Mouse (Mus musculus) midbrain, embryonic 10.5 days (tissue): ENCODE results near the gene Prph2. TPM values are rescaled to one million over a fixed set of nuclear protein-coding genes. Genes with fewer than 3 reads are reported as not detected.

Source experiments
- DNase-seq: peaks from one replicate; pipeline ENCODE4 v3.0.0-alpha.2; 2017; ENCODE audit warnings: low spot score
- H3K27ac ChIP-seq: fragments of 300-500 bp; sonication (generic); replicated peaks from 2 replicates; pipeline ENCODE4 v1.5.1; 2016; ENCODE audit warnings: mild to moderate bottlenecking
- H3K27me3 ChIP-seq: fragments of 300-500 bp; sonication (generic); 2 replicates; pipeline ENCODE4 v1.6.1; 2016; ENCODE audit warnings: low read depth, mild to moderate bottlenecking; ENCODE audit not compliant: poor library complexity, severe bottlenecking
- H3K36me3 ChIP-seq: fragments of 300-500 bp; sonication (generic); 2 replicates; pipeline ENCODE4 v1.6.1; 2016; ENCODE audit warnings: mild to moderate bottlenecking, moderate library complexity
- H3K4me1 ChIP-seq: fragments of 300-500 bp; sonication (generic); 2 replicates; pipeline ENCODE4 v1.6.1; 2016
- H3K4me3 ChIP-seq: fragments of 300-500 bp; sonication (generic); 2 replicates; pipeline ENCODE4 v1.5.1; 2016; ENCODE audit warnings: mild to moderate bottlenecking, moderate library complexity
- H3K9me3 ChIP-seq: fragments of 300-500 bp; sonication (generic); replicated peaks from 2 replicates; pipeline ENCODE4 v1.6.1; 2016; ENCODE audit warnings: mild to moderate bottlenecking
- whole genome bisulfite sequencing: fragments of 180-500 bp; shearing (Covaris S2); methylation state at CpG from one replicate; pipeline ENCODE4 v1.1.7; 2016; 5-methylcytosine and 5-hydroxymethylcytosine counted together
- polyA plus RNA-seq: library from polyadenylated mRNA; unstranded; fragments of >200 nt; fragmentation: Nextera tagmentation; extraction: Ambion mirVana; gene quantifications from 2 replicates; pipeline ENCODE4 v1.2.1, GENCODE M21; 2016

The Prph2 gene
- not detected in 2 replicates for polyA plus RNA-seq

DNA sequence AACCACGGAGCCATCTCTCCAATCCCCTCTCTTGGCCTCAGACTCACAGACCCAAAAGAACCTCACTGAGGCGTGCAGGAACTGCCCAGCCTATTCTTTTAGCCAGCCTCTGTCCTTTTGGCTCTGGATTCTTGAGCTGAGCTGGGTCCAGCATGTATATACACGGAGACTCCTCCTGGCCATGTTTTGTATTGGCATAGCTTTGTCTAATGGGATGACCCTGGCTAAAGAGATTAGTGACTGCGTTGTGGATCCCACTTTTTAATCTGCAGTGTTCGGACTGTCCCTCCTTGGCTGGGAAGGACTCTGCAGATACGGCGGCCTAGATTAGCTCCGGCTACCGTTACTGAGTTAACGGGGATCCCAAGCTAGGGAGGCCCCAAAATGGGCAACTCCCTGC, at the start of gene Prph2:
TSS of gene Prph2 (plus strand) at position 274 of the 400 bp plus-strand sequence.
- no peaks in the 10 kb centered on the region for H3K9me3 ChIP-seq
- no peak for DNase-seq
- no peak within 1 kb of the TSS for H3K27ac ChIP-seq
- no peaks in the 10 kb centered on the region for H3K27me3 ChIP-seq
- H3K4me1 ChIP-seq: peaks cover 26% of the 10 kb centered on the region
- H3K36me3 ChIP-seq: no peaks in the 10 kb centered on the region
- 81% methylated on average over 10 of the region's 10 CpGs for WGBS
- H3K4me3 ChIP-seq: no peak within 1 kb of the TSS

DNA sequence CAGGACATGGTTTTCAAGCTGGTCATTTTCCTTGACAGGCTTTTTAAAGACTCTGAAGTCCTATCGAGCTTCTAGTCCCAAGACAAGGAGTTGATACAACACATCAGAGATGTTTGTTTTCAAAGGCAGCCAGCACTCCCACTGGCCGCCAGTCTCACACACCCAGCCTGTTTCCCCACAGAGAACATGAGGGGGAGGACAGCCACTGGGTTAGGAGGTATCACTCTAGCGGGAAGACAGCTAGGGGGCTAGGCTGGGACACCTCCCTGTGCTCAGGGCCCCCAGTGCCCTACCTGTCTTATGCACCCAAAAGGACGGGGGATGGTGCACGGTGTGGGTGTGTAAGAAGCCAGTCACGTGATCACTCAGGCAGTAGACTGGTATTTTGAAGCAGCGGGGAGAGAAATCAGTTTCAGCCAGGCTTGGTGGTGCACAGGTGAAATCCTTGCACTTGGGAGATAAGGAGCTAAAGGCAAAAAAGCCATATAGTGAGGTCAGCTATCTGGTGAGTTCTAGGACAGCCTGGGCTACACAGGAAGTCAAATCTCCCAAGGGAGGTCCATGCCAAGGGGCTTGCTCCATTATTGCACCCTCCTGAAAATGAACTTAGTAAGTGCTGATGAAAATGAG, 45.6 kb upstream of the Prph2 start:
- Histone ChIP-seq H3K4me3 (no peak overlapping the region), H3K4me1 (peaks cover 4% of the 10 kb centered on the region), H3K36me3 (no peaks in the 10 kb centered on the region), H3K27ac (no peak overlapping the region), H3K27me3 (no peaks in the 10 kb centered on the region), H3K9me3 (no peaks in the 10 kb centered on the region)
- DNase-seq: no peak
- WGBS: 74% methylated on average over 7 of the region's 7 CpGs

DNA sequence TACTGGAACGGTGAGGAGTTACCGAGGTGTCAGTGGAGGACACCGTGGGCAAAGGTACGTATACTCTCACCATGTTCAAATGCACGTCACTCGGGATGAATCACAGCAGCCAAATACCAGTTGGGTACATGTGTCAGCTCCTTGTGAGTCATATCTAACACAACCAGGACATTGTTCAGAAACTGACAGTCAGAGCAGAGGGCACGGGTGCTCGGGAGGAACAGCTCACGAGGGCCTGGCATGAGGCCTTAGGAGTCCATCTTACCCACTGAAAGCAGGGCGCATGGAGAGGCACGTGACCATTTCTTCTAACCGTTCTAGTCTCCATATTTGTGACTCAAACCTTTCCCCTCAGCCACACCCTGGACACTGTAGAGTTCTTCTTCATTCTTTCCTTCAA, 43.4 kb upstream of the Prph2 start:
- Histone ChIP-seq H3K36me3 (no peaks in the 10 kb centered on the region), H3K4me1 (peaks cover 3% of the 10 kb centered on the region; the same call in 1 of the 2 replicates), H3K27me3 (no peaks in the 10 kb centered on the region), H3K4me3 (no peak overlapping the region), H3K27ac (no peak overlapping the region), H3K9me3 (no peaks in the 10 kb centered on the region)
- DNase-seq: no peak
- WGBS: 94% methylated on average over 12 of the region's 12 CpGs

DNA sequence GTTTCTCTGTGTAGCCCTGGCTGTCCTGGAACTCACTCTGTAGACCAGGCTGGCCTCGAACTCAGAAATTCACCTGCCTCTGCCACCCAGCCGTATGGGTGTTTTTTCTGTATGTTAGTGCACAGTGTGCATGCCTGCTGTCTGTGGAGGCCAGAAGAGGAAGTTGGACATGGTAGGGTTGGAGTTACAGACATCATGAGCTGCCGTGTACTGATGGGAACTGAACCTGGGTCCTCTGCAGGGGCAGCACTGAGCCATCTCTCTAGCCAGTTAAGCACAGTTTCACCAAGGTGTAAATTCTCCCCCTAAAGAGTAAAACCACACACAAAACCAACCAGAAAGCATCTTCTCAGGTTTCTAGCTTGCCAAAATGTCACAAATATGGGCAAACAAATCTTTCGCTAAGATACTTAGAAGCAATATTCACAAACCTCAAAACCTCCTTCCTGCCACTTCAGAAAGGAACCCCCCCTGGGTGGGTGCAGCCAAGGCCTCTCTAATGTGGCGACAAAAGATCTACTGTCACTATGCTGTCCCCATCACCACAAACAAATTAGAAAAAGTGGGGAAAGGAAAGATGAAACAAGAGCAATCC, 40.0 kb upstream of the Prph2 start:
- Histone ChIP-seq H3K9me3 (no peaks in the 10 kb centered on the region), H3K4me3 (no peak overlapping the region), H3K27me3 (no peaks in the 10 kb centered on the region), H3K36me3 (no peaks in the 10 kb centered on the region), H3K4me1 (peaks cover 20% of the 10 kb centered on the region), H3K27ac (no peak overlapping the region)
- WGBS: 93% methylated on average over 5 of the region's 5 CpGs
- no peak for DNase-seq

DNA sequence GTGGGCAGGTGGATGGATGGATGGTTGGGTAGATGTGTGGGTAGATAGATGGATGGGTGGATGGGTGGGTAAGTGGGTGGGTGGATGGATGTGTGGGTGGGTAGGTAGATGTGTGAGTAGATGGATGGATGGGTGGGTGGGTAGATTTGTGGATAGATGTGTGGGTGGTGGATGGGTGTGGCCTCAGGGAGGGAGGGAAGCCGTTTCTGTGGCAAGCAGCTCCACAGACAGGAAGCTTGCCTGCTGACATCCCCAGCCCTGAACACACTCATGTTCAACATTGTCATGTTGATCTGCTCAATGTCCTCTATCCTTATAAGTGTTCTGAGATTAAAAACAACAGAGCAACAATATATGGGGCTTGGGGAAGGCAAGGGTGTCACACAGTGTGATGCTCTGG, 39.3 kb upstream of the Prph2 start:
- no peaks in the 10 kb centered on the region for H3K9me3 ChIP-seq
- H3K27ac ChIP-seq: no peak overlapping the region
- H3K4me1 ChIP-seq: peaks cover 20% of the 10 kb centered on the region
- H3K4me3 ChIP-seq: no peak overlapping the region
- H3K36me3 ChIP-seq: no peaks in the 10 kb centered on the region
- no peaks in the 10 kb centered on the region for H3K27me3 ChIP-seq
- no peak for DNase-seq
- WGBS: 81% methylated on average over 1 of the region's 1 CpGs

DNA sequence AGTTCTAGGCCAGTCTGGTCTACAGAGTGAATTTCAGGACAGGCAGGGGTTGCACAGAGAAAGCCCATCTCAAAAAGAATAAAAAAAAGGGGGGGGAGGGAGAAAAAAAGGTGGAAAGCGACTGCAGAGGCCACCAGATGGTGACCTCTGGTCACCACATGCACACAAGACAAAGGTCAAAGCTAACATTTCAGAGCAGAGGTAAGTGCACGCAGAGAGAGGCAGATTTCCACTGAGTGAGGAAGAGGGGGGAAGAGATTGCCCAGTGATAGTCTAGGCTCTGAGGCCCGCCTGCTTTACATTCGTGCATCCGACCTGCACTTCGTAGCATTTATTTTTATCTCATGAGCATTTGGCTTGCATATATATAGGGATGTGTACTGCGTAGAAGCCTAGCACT, 37.5 kb upstream of the Prph2 start:
- peaks cover 20% of the 10 kb centered on the region for H3K4me1 ChIP-seq
- H3K27me3 ChIP-seq: no peaks in the 10 kb centered on the region
- H3K4me3 ChIP-seq: no peak overlapping the region
- no peak for DNase-seq
- no peaks in the 10 kb centered on the region for H3K36me3 ChIP-seq
- no peaks in the 10 kb centered on the region for H3K9me3 ChIP-seq
- H3K27ac ChIP-seq: no peak overlapping the region
- WGBS: 79% methylated on average over 7 of the region's 7 CpGs

DNA sequence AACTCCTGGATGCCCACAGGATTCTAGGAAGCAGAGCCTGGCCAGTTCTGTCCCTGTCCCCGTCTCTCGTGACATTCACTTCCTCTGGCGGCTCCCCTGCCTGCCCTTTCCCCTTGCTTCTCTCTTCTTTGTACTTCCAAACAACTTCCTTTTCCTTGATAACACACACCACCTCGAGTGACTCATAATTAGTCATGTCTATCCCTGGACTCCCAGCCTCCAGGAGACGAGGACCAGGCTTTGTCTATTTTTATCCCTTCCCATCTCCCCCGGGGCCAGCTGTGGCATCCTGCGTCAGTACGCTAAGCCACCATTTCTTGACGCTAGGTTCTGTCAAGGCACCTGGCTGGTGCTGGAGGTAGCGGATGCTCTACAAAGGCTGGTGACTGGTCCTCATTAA, 36.1 kb upstream of the Prph2 start:
- peaks cover 20% of the 10 kb centered on the region for H3K4me1 ChIP-seq
- no peaks in the 10 kb centered on the region for H3K9me3 ChIP-seq
- no peaks in the 10 kb centered on the region for H3K27me3 ChIP-seq
- no peak overlapping the region for H3K27ac ChIP-seq
- H3K36me3 ChIP-seq: no peaks in the 10 kb centered on the region
- 68% methylated on average over 10 of the region's 10 CpGs for WGBS
- H3K4me3 ChIP-seq: no peak overlapping the region
- no peak for DNase-seq

DNA sequence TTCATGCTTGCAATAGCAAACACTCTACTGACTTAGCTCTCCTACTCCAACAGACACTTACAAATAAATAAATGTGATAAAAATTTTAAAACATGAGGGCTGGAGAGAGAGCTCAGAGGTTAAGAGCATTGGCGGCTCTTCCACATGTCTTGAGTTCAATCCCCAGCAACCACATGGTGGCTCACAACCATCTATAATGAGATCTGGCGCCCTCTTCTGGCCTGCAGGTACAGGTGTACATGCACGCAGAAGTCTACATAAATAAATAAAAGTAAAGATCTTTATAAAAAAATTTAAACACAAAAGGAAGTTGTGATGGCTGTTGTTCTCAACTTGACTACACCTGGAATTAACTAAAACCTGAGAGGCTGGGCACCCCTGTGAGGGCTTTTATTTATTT, 34.6 kb upstream of the Prph2 start:
- Histone ChIP-seq H3K4me3 (no peak overlapping the region), H3K27ac (no peak overlapping the region), H3K27me3 (no peaks in the 10 kb centered on the region), H3K4me1 (peaks cover 20% of the 10 kb centered on the region), H3K9me3 (no peaks in the 10 kb centered on the region), H3K36me3 (no peaks in the 10 kb centered on the region)
- DNase-seq: no peak
- WGBS: 72% methylated on average over 3 of the region's 3 CpGs

DNA sequence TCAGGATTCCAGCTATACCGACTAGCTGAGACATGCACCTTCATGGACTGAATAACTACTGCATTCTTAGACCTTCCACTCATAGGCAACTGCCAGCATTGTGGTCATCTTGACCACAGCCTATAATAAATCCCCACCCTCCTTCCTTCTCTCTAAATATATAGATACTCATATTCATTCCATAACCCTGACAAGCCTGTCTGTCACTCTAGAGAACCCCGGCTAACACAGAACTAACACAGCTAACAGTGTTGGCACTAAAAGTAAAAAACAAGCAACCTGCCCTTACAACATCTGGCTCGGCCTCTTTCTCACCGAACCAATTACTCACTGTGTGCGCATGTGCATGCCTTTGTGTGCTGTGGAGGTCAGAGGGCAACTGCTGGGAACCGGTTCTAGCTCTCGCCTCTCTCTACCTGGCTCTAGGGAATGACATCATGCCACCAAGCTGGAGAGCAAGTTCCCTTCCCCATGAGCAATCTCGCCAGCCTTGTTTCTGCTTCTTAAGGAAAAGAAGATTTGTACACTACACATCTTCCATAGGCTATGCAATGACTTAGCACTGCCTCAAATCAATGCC, 33.8 kb upstream of the Prph2 start:
- H3K4me3 ChIP-seq: no peak overlapping the region
- H3K27ac ChIP-seq: no peak overlapping the region
- H3K9me3 ChIP-seq: no peaks in the 10 kb centered on the region
- H3K36me3 ChIP-seq: no peaks in the 10 kb centered on the region
- no peak for DNase-seq
- H3K27me3 ChIP-seq: no peaks in the 10 kb centered on the region
- 83% methylated on average over 8 of the region's 8 CpGs for WGBS
- peaks cover 20% of the 10 kb centered on the region for H3K4me1 ChIP-seq

DNA sequence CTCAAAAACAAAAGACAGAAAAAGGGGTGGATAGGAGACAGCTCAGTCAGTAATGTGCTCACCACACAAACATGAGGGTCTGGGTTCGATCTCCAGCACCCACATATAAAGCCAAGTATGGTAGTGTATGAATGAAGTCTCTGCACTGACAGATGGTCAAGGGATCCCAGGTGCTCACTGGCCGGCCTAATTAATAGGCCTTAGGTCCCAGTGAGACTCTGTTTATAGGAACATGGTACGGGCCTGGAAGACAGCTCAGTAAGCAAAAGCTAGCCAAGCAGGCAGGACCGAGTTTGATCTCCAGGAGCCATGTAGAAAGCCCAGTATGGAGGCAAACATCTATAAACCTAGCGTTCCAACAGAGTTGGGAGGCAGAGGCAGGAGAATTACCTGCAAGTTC, 33.2 kb upstream of the Prph2 start:
- Histone ChIP-seq H3K27me3 (no peaks in the 10 kb centered on the region), H3K4me1 (peaks cover 20% of the 10 kb centered on the region), H3K36me3 (no peaks in the 10 kb centered on the region), H3K9me3 (no peaks in the 10 kb centered on the region), H3K27ac (no peak overlapping the region), H3K4me3 (no peak overlapping the region)
- no peak for DNase-seq
- WGBS: 89% methylated on average over 5 of the region's 5 CpGs

DNA sequence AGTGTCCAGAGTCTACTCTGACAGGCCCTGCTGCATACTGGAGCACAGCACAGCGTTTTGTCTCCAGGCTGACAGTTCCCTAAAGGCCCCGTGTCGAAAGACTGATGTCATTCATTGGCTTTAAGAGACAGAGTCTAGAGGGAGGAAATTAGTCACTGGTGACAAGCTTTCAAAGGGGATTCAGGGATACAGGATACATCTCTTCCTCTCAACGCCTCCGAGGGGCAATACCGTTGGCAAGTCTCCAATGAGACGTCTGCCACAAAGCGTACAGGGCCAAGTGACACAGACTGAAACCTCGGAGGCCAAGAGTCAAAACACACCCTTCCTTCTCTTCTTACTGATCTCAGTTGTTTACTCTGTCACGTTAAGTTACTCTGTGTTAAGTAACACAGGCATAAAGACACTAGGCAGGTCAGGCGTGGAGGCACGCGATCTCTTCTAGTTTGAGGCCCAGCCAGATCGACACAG, 30.4 kb upstream of the Prph2 start:
- no peaks in the 10 kb centered on the region for H3K27me3 ChIP-seq
- no peak for DNase-seq
- WGBS: 84% methylated on average over 14 of the region's 14 CpGs
- H3K9me3 ChIP-seq: no peaks in the 10 kb centered on the region
- no peaks in the 10 kb centered on the region for H3K4me1 ChIP-seq
- H3K27ac ChIP-seq: no peak overlapping the region
- H3K36me3 ChIP-seq: no peaks in the 10 kb centered on the region
- H3K4me3 ChIP-seq: no peak overlapping the region

DNA sequence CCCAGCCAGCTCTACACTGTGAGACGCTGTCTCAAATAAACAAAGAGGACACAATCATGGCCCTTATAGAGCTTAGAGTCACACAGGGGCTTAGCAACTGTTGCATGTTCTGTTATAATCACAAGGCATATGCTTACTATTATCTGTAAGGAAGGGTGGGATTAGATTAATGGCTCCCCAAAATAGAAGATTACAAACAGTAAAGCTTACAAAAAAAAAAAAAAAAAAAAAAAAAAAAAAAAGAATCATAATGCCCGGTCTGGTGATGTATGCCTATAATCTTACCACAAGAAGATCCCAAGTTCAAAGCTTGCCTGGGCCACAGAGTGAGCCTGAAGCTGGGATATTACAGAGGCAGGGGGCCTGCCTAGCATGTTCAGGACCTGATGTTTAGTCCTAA, 29.9 kb upstream of the Prph2 start:
- Histone ChIP-seq H3K9me3 (no peaks in the 10 kb centered on the region), H3K4me1 (no peaks in the 10 kb centered on the region), H3K4me3 (no peak overlapping the region), H3K27me3 (no peaks in the 10 kb centered on the region), H3K27ac (no peak overlapping the region), H3K36me3 (no peaks in the 10 kb centered on the region)
- WGBS: 95% methylated on average over 2 of the region's 2 CpGs
- no peak for DNase-seq

DNA sequence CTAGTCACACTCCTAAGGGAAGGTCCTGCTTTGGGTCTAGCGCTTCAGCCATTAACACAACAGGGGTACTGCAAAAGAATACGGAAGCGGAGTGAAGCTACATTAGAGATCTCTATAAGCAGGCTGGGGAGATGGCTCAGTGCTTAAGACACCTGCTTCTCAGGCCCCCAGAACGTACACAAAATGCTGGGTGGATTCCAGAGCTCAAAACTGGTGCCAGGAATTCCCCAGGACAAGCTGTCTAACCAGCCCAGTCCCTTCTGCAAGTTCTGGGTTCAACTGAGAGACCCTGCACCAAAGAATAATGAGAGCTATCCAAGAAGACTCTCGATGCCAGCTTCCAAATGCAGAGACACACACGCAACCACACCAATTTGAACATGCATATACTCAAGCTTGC, 28.5 kb upstream of the Prph2 start:
- no peak overlapping the region for H3K27ac ChIP-seq
- H3K4me1 ChIP-seq: peaks cover 7% of the 10 kb centered on the region; the same call in 1 of the 2 replicates
- WGBS: 88% methylated on average over 6 of the region's 6 CpGs
- H3K36me3 ChIP-seq: no peaks in the 10 kb centered on the region
- no peak overlapping the region for H3K4me3 ChIP-seq
- H3K9me3 ChIP-seq: no peaks in the 10 kb centered on the region
- DNase-seq: no peak
- no peaks in the 10 kb centered on the region for H3K27me3 ChIP-seq
